Mouse (Mus musculus) right cerebral cortex, postnatal 25 days (tissue): Measurements from ENCODE around the gene Gm26897.

Source experiments
- DNase-seq: peaks from one replicate; pipeline ENCODE4 v3.0.0; 2022

The Gm26897 gene

DNA sequence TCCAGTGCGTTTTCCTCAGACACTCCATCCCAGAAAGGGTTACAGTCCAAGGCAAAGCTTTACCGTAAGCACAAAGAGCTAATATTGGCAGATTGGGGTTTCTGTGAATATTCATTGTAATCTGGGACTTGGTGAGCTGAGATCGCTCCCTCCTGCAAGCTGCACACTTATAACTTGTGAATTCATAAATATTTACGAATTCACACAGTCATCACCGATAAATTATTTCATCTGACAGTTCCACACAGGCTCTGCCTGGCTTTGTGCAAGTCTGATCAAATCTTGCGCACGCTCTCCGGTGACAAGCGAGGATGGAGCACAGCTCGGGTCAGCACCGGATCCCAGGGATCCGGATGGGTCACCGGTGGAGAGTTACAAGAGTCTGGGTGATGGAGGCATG lies 16.4 kb downstream of the Gm26897 start:
- no peak for DNase-seq

DNA sequence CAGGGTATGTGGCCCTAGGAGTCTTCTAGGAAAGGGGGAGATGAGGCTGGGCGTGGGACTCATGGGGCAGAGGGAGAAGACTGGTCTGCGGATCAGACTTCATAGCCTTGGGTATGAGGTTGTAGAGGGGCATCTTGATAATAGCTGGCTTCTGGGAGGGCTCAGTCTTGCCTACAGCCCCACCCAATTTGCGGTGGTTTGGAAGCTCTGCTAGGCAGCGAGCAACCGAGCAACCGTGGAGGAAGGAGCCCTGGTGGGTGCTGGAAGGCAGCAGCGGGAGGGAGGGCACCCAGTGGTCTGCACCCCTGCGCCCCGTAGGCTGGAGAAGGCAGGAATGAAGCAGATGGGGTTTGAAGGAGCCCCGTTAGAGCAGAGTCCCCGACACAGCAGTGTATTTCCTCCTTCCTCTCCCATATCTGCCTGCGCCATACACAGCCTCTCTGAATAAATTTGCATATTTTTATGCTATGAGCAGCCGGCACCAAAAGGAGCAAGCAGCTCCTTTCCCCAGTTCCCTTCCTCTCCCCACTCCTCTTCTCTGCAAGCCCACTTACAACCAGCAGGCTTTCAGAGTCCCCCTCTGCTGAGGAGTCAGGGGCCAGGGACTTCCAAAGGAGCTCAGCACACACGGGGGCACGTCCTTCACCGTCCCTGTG lies 20.9 kb downstream of the Gm26897 start:
- peak; percentile 62 for DNase-seq

DNA sequence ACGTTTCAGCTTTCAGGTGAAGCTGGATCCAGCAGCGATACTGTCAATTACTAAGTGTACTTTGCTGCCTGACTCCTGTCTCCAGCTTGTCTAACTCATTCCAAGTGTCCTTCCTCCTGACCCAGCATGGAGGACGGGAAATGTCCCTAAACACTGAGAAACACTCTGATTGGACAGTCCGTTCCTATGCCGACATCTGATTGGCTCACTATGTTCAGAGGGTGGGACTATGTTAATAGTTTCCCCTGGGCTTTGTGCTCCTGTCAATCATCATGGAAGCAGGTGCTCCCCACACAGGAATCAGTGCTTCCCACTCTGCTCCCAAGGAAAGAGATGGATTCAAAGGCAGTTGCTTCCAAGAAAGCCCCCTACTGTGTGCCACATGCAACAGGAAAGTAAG lies 21.6 kb downstream of the Gm26897 start:
- no peak for DNase-seq

DNA sequence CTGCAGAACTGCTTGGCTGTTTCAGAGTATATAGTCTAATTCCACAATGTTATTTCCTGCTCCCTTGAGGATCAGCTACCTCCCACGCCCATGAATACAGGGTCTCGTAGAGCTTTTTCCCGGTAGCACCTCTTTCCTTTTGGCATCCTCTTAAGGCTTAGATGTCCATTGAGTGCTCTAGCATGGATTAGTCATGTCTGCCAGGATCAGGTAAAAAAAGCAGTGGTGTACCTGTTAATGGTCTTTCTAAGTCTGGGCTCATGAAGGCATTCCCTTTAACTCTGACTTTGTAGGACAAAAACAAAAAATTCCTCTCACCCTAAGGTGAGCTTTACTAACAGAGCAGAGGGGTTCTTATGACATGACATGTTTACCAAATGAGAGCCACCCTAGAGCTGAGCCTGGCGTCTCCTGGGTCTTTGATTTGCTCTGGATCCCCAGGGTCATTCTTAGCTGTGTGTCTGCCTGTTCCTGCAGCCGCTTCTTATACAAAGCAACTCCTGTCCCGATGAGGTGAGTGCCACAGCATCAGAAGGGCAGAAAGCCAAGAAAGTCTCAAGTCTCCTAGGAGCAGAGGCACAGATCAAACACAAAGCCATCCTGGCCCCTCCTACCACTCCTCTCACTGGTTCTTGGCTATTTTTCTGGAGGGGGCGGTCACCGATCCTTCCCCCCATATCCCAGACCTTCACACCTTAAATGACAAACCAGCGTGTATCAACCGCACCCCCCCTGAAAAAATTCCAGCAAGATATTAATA lies 27.2 kb downstream of the Gm26897 start:
- no peak for DNase-seq

DNA sequence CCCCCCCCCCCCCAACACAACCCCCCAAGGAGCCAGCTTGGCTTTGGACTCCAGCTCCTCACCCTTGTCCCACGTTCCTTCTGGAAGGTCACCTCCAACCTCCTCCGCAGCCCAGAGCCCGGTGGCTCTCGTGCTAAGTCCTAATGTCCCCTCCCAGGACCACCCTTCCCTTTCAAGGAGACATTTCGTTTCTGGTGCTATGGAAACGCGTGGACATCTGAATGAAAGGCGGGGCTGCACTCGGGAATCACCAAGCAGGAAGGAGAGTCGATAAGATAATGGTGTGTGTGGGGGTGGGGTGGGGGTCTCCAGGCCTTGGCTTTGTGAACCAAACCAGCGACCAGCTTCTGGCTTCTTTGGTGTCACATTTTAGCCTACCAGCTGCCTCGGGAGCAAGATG lies 27.9 kb downstream of the Gm26897 start:
- no peak for DNase-seq

DNA sequence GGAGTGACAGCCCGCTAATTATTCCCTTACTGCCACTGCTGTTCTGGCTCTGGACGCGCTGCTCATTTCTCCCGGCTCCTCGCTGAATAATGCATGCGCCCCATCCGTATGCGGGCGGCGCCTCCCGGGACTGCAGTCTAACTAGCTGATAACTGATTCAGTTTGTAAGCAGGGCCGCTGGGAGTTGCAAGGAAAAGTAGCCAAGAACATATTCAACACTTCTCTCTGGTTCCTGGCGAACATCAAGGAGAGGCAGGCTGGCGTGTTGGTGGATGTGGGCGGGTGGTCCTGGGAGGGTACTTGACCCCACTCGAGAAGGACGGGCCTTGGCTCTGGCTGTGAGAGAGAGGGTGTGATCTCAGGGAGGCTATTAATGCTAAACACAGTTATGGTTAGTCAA lies 28.4 kb downstream of the Gm26897 start:
- peak; percentile 81 for DNase-seq

DNA sequence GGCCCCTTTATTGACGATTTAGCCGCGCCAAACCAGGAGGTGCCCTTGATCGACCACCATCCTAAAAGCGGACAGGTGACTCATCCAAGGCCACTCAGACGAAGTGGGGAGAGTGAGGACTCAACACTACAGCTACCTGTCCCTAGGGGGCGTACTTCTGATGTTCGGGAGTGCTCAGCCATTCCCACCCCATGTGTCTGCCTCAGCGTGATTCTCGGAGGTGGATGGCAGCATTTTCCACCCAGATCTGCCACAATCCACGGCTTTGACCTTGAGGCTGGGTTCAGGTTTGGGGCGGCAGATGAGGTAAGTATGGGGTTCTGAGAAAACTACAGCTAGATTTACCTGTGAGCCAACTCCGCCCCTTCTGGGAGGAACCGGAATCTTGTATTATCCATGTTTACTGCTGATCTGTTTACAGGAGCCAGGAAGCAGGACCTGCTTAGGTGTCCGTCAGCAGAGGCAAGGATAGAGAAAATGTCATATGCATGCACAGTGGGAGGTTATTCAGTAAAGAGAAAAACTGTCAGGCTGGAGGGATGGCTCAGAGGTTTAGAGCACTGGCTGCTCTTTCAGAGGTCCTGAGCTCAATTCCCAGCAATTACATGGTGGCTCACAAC lies 32.1 kb downstream of the Gm26897 start:
- no peak for DNase-seq

DNA sequence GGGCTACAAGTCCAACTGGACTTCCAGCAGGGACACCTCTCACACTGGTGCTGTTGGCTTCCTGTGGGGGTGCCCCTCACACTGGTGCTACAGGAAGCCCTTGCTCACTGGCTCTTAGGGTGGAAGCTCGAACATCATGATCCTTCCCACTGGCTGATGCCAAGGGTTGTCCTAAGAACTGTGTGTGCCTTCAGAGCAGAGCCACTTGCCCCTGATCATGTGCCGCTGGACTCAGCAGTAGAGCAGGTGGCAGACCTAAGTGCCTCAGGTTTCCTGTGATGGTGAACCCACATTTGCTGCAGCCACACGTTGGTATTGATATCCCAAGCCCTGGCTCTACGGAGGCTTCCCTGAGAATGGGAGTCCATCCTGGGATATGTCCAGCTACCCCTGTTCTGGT lies 33.0 kb downstream of the Gm26897 start:
- no peak for DNase-seq

DNA sequence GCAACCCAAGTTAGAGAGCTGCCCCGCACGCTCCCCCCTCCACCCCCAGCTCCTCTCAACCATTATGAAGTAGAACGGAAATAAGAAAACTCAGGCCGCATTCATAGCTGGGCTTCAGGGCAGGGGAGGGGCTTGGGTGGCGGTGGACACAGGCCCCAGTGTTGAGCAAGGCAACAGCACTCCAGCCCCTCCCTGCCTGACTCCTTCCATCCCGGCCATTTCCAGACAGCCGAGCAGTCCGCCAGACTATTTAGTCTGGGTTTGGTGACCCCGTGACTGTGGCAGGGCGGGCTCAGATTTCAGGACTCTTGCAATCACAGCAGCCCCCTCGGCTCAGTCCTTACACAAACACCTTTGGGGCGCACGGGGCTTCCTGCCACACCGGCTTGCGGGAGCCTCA lies 36.5 kb downstream of the Gm26897 start:
- DNase-seq: no peak

DNA sequence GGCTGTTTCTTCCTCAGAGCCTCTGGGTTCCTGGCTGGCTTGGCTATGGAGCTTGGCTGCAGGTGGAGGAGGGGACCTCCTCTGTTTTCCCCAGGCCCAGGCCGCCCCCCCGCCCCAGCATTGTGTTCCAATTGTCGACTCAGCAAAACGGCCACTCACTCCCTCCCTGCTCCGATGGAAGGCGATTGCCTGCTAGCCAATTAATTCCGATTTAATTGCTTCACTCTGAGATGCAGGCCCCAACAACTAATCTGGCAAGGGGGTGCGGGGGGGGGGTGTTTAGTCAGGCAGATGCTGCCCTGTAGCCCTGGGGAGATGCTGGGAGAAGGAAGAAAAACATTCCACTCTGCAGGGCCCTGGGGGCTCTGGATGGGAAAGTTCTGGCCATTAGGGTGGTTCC lies 38.4 kb downstream of the Gm26897 start:
- DNase-seq: no peak

DNA sequence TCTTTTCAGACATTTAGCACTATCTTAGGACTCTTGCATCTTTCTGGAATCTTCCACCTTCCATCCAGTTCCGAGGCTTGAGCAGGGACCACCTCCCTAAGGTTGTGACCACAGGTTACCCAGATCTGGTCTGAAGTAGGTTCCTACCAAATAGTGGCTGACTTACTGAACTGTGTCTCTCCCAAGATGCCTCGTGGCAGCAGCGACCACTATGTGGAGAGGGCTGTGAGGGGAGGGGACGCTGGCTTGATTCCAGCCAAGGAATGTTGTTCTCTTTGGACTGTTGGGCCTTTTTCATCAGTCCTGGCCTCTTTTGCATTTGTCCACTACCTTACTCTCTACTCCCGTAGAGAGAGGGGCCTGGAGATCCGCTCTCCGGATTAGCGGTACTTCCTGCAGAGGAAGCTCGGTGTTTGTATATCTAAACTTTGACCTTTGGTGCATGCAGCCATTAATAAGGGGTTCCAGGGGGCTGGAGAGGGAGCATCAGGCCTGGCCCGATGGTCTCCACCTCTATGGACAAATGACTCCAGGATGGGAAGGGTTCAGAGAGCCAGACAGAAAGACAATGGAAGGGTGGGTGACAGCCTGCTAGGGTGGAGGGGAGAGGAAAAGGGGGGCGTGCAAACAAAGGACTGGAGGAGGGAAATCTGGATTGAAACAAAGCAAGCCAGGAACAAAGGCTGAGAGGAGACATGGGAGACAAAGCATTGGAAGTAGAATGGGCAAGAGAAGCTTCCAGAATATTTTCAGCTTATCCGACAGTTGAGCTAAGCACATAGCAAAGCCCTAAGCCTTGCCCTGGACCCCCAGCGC lies 39.1 kb downstream of the Gm26897 start:
- DNase-seq: no peak

DNA sequence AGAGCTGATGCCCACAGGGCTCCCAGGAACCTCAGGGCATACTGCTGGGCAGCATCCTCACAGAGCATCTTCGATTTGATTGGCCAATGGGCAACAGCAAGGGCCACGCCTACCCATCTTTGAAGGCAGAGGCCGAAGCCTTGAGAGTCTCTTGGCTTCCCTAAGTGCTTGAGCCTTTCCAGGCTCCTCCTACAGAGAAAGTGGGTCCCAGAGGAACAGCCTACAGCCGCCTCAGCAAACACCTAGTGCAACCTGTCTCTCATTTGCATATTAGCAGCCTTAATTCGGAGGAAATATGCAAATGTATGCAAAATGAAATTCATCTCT lies 39.6 kb downstream of the Gm26897 start:
- no peak for DNase-seq

DNA sequence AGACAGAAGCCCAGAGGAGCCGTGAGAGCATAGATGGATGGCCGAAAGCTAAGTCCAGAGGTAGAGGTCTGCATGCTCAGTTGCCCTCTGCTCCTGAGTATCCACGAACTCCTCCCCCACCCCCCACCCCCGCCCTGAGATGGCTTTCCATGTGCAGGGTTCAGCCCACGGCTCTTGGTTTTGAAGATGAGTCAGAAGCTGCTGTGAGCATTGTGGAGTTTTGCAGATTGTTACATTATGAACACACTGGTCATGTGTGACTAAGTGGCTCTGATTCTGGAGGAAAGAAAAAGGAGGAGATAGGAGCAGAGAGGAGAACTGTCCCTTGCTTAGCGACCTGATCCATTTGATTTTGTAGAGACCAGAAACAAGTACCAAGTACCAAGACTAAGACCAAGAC lies 42.5 kb downstream of the Gm26897 start:
- no peak for DNase-seq

DNA sequence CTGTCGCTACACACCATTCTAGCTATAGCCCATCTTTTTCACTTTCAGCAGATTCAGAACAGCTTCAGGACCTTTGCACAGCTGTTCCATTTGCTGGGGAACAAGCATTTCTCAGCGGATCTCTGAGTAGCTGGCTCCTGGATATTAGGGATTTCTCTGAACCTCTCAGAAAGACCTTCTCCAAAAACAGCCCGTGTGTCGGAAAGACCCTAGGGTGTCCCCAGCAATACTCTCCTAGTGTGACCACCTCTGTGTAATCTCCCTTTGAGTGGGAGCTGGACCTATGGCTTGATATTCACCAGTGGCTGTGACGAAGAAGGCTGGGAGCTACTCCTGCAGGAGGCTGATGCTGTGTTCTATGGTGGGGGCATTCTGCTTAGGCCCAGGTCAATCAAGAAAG lies 44.4 kb downstream of the Gm26897 start:
- no peak for DNase-seq

DNA sequence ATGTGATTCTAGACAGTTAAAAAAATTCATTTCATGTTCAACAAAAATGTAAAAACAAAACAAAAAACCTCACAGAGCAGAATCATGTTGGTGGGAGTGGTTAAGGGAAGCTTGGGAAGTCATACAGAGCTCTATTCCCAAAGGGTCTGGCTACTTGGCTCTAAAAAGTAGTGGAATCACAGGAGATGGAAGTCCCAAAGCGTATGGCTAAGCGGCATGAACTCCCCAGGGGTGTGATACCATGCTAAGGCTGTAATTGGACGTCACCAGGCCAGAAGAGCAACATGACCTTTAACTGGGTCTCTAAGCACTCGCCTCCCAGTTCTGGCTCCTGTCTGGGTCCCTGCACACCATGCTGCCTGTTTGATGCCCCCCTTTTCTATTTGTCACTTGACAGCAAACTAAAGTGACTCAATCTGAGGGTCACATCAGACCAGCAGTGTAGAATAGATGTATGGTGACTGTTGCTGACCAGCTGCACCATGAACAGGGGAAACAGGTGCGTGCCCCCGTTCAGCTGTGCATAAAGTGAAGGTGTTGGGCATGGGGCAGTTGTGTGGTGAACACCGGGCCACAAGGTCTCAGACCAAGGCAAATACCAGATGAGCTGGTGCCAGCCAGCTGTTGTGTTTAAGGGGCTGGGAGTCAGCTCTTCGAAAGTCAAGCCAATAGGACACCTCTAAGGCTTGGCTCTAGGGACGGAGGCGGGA lies 46.2 kb downstream of the Gm26897 start:
- no peak for DNase-seq
